Mouse (Mus musculus): ENCODE data around the gene Pde10a.

The Pde10a gene

GRCm38 (mm10) chr17:8842662-8843061 lies 317.5 kb downstream of the Pde10a start:
- no peak for DNase-seq (ENCODE audit: low spot score in 2 of 2)

- no peak for DNase-seq (ENCODE audit: low spot score in 2 of 2)
These were observed 318.8 kb downstream of the Pde10a start for GRCm38 (mm10) chr17:8843941-8844340.

- no peak for DNase-seq (ENCODE audit: low spot score in 2 of 2)
These were observed 321.3 kb downstream of the Pde10a start for GRCm38 (mm10) chr17:8846506-8846905.

GRCm38 (mm10) chr17:8847558-8847957 lies 322.4 kb downstream of the Pde10a start:
- DNase-seq (ENCODE audit: low spot score in 2 of 2) = peak; percentile 77 to 79

- peak; percentile 39 to 47 for DNase-seq (ENCODE audit: low spot score in 2 of 2)
These were observed 326.7 kb downstream of the Pde10a start for GRCm38 (mm10) chr17:8851846-8852245.

- DNase-seq (ENCODE audit: low spot score in 2 of 2) = no peak
These were observed 331.5 kb downstream of the Pde10a start for GRCm38 (mm10) chr17:8856430-8857371.

- DNase-seq (ENCODE audit: low spot score in 2 of 2) = peak; percentile 91
These were observed 333.7 kb downstream of the Pde10a start for GRCm38 (mm10) chr17:8858636-8859421.

GRCm38 (mm10) chr17:8859489-8859888 lies 334.3 kb downstream of the Pde10a start:
- DNase-seq (ENCODE audit: low spot score in 2 of 2) = no peak

- DNase-seq (ENCODE audit: low spot score in 2 of 2) = no peak
These were observed 339.7 kb downstream of the Pde10a start for GRCm38 (mm10) chr17:8864638-8865497.

GRCm38 (mm10) chr17:8867331-8868237 lies 342.4 kb downstream of the Pde10a start:
- no peak for DNase-seq (ENCODE audit: low spot score in 2 of 2)

GRCm38 (mm10) chr17:8869287-8869686 lies 344.1 kb downstream of the Pde10a start:
- no peak for DNase-seq (ENCODE audit: low spot score in 2 of 2)

- no peak for DNase-seq (ENCODE audit: low spot score in 2 of 2)
These were observed 345.7 kb downstream of the Pde10a start for GRCm38 (mm10) chr17:8870848-8871247.

- no peak for DNase-seq (ENCODE audit: low spot score in 2 of 2)
These were observed 346.2 kb downstream of the Pde10a start for GRCm38 (mm10) chr17:8871396-8871795.

GRCm38 (mm10) chr17:8871997-8872593 lies 346.9 kb downstream of the Pde10a start:
- no peak for DNase-seq (ENCODE audit: low spot score in 2 of 2)

GRCm38 (mm10) chr17:8872611-8873010 lies 347.4 kb downstream of the Pde10a start:
- no peak for DNase-seq (ENCODE audit: low spot score in 2 of 2)

- no peak for DNase-seq (ENCODE audit: low spot score in 2 of 2)
These were observed 352.9 kb downstream of the Pde10a start for GRCm38 (mm10) chr17:8878056-8878455.

GRCm38 (mm10) chr17:8881711-8882110 lies 356.5 kb downstream of the Pde10a start:
- no peak for DNase-seq (ENCODE audit: low spot score in 2 of 2)

GRCm38 (mm10) chr17:8884691-8885090 lies 359.5 kb downstream of the Pde10a start:
- DNase-seq (ENCODE audit: low spot score in 2 of 2) = no peak

GRCm38 (mm10) chr17:8885830-8886229 lies 360.7 kb downstream of the Pde10a start:
- DNase-seq (ENCODE audit: low spot score in 2 of 2) = no peak

- DNase-seq (ENCODE audit: low spot score in 2 of 2) = no peak
These were observed 362.9 kb downstream of the Pde10a start for GRCm38 (mm10) chr17:8888105-8888504.
